Mouse (Mus musculus): ENCODE data around the gene Micall2.

GRCm38 (mm10) chr5:139718949-139719348 is 17.2 kb downstream of the Micall2 start:
- TF ChIP-seq EP300 (IDR thresholded peaks at IDR 0.05; ENCODE audit: insufficient read depth, low read depth, low read length) (no peak), POLR2A (IDR thresholded peaks at IDR 0.05; ENCODE audit: insufficient read depth, low read length) (no peak), CTCF (IDR thresholded peaks at IDR 0.05; ENCODE audit: low read depth, low read length) (no peak)
